Mouse (Mus musculus): Measurements from ENCODE around the gene Ccdc190. TPM values are rescaled to one million over a fixed set of nuclear protein-coding genes. Genes with fewer than 3 reads are reported as not detected.

Ccdc190 gene
- polyA plus RNA-seq, 1 experiment from 2014 or later = 3.2 TPM

- no peak for ATAC-seq (ENCODE audit: low FRiP score, low read depth)
- Histone ChIP-seq H3K9me3 (no peaks in the 10 kb centered on the region), H3K4me1 (replicated peaks) (peaks cover 6% of the 10 kb centered on the region; the same call in 1 of the 2 replicates), H3K36me3 (no peaks in the 10 kb centered on the region), H3K4me3 (no peak overlapping the region), H3K4me2 (no peak overlapping the region), H3K27me3 (no peaks in the 10 kb centered on the region), H3K27ac (replicated peaks) (no peak overlapping the region), H3K9ac (no peak overlapping the region)
- WGBS = 11% methylated on average over 2 of the region's 2 CpGs
These were observed 10.9 kb downstream of the Ccdc190 start for GRCm38 (mm10) chr1:169939345-169939744.

GRCm38 (mm10) chr1:169946004-169946403 is 17.6 kb downstream of the Ccdc190 start:
- no peak overlapping the region for H3K27ac ChIP-seq (replicated peaks)
- no peak overlapping the region for H3K9ac ChIP-seq
- H3K4me2 ChIP-seq = no peak overlapping the region
- 79% methylated on average over 3 of the region's 3 CpGs for WGBS
- 0 out of 2 replicates have a peak, but pooled peaks cover 4% of the 10 kb centered on the region for H3K36me3 ChIP-seq
- no peak for ATAC-seq (ENCODE audit: low FRiP score, low read depth)
- H3K4me3 ChIP-seq = no peak overlapping the region
- H3K4me1 ChIP-seq (replicated peaks) = no peaks in the 10 kb centered on the region
- no peaks in the 10 kb centered on the region for H3K27me3 ChIP-seq
- no peaks in the 10 kb centered on the region for H3K9me3 ChIP-seq

- ATAC-seq (ENCODE audit: low FRiP score, low read depth) = no peak
- peaks cover 17% of the 10 kb centered on the region for H3K36me3 ChIP-seq
- WGBS = 86% methylated on average over 6 of the region's 6 CpGs
- H3K27me3 ChIP-seq = no peaks in the 10 kb centered on the region
- H3K4me3 ChIP-seq = no peak overlapping the region
- no peak overlapping the region for H3K4me2 ChIP-seq
- H3K27ac ChIP-seq (replicated peaks) = no peak overlapping the region
- H3K9ac ChIP-seq = no peak overlapping the region
- no peaks in the 10 kb centered on the region for H3K4me1 ChIP-seq (replicated peaks)
- no peaks in the 10 kb centered on the region for H3K9me3 ChIP-seq
These were observed 19.2 kb downstream of the Ccdc190 start for GRCm38 (mm10) chr1:169947654-169948053.

GRCm38 (mm10) chr1:169948280-169948679 is 19.8 kb downstream of the Ccdc190 start:
- 77% methylated on average over 7 of the region's 7 CpGs for WGBS
- Histone ChIP-seq H3K27me3 (no peaks in the 10 kb centered on the region), H3K9me3 (no peaks in the 10 kb centered on the region), H3K9ac (no peak overlapping the region), H3K4me3 (no peak overlapping the region), H3K4me1 (replicated peaks) (no peaks in the 10 kb centered on the region), H3K36me3 (peaks cover 24% of the 10 kb centered on the region), H3K4me2 (no peak overlapping the region), H3K27ac (replicated peaks) (no peak overlapping the region)
- ATAC-seq (ENCODE audit: low FRiP score, low read depth) = no peak

- Histone ChIP-seq H3K4me1 (replicated peaks) (no peaks in the 10 kb centered on the region), H3K27me3 (no peaks in the 10 kb centered on the region), H3K36me3 (peaks cover 30% of the 10 kb centered on the region), H3K9me3 (no peaks in the 10 kb centered on the region), H3K4me2 (no peak overlapping the region), H3K9ac (no peak overlapping the region), H3K27ac (replicated peaks) (no peak overlapping the region), H3K4me3 (no peak overlapping the region)
- ATAC-seq (ENCODE audit: low FRiP score, low read depth) = no peak
- WGBS = 82% methylated on average over 7 of the region's 7 CpGs
These were observed 20.4 kb downstream of the Ccdc190 start for GRCm38 (mm10) chr1:169948866-169949265.

- no peak for ATAC-seq (ENCODE audit: low FRiP score, low read depth)
- H3K9me3 ChIP-seq = no peaks in the 10 kb centered on the region
- 71% methylated on average over 7 of the region's 7 CpGs for WGBS
- no peak overlapping the region for H3K9ac ChIP-seq
- no peak overlapping the region for H3K4me2 ChIP-seq
- no peaks in the 10 kb centered on the region for H3K27me3 ChIP-seq
- H3K36me3 ChIP-seq = peaks cover 39% of the 10 kb centered on the region
- H3K27ac ChIP-seq (replicated peaks) = no peak overlapping the region
- H3K4me1 ChIP-seq (replicated peaks) = no peaks in the 10 kb centered on the region
- no peak overlapping the region for H3K4me3 ChIP-seq
These were observed 21.5 kb downstream of the Ccdc190 start for GRCm38 (mm10) chr1:169949981-169950380.

- no peaks in the 10 kb centered on the region for H3K9me3 ChIP-seq
- H3K27me3 ChIP-seq = no peaks in the 10 kb centered on the region
- WGBS = 91% methylated on average over 4 of the region's 4 CpGs
- H3K9ac ChIP-seq = no peak overlapping the region
- no peak overlapping the region for H3K4me2 ChIP-seq
- no peak overlapping the region for H3K4me3 ChIP-seq
- no peak for ATAC-seq (ENCODE audit: low FRiP score, low read depth)
- H3K36me3 ChIP-seq = peaks cover 46% of the 10 kb centered on the region
- H3K4me1 ChIP-seq (replicated peaks) = no peaks in the 10 kb centered on the region
- H3K27ac ChIP-seq (replicated peaks) = no peak overlapping the region
These were observed 22.2 kb downstream of the Ccdc190 start for GRCm38 (mm10) chr1:169950651-169951050.

GRCm38 (mm10) chr1:169951561-169951960 is 23.1 kb downstream of the Ccdc190 start:
- Histone ChIP-seq H3K4me2 (no peak overlapping the region), H3K4me1 (replicated peaks) (no peaks in the 10 kb centered on the region), H3K36me3 (peaks cover 52% of the 10 kb centered on the region), H3K27ac (replicated peaks) (no peak overlapping the region), H3K9ac (no peak overlapping the region), H3K4me3 (no peak overlapping the region), H3K9me3 (no peaks in the 10 kb centered on the region), H3K27me3 (no peaks in the 10 kb centered on the region)
- no peak for ATAC-seq (ENCODE audit: low FRiP score, low read depth)
- 89% methylated on average over 6 of the region's 6 CpGs for WGBS

GRCm38 (mm10) chr1:169952636-169953035 is 24.2 kb downstream of the Ccdc190 start:
- no peak for ATAC-seq (ENCODE audit: low FRiP score, low read depth)
- Histone ChIP-seq H3K9me3 (no peaks in the 10 kb centered on the region), H3K9ac (no peak overlapping the region), H3K27me3 (no peaks in the 10 kb centered on the region), H3K4me2 (no peak overlapping the region), H3K27ac (replicated peaks) (no peak overlapping the region), H3K4me3 (no peak overlapping the region), H3K4me1 (replicated peaks) (no peaks in the 10 kb centered on the region), H3K36me3 (peaks cover 56% of the 10 kb centered on the region)
- WGBS = 96% methylated on average over 10 of the region's 10 CpGs

- no peak overlapping the region for H3K4me2 ChIP-seq
- no peak for ATAC-seq (ENCODE audit: low FRiP score, low read depth)
- H3K27ac ChIP-seq (replicated peaks) = no peak overlapping the region
- no peaks in the 10 kb centered on the region for H3K9me3 ChIP-seq
- peaks cover 60% of the 10 kb centered on the region for H3K36me3 ChIP-seq
- WGBS = 92% methylated on average over 10 of the region's 10 CpGs
- no peaks in the 10 kb centered on the region for H3K27me3 ChIP-seq
- no peaks in the 10 kb centered on the region for H3K4me1 ChIP-seq (replicated peaks)
- H3K4me3 ChIP-seq = no peak overlapping the region
- H3K9ac ChIP-seq = no peak overlapping the region
These were observed 24.7 kb downstream of the Ccdc190 start for GRCm38 (mm10) chr1:169953106-169953505.

GRCm38 (mm10) chr1:169968792-169969515 is 40.5 kb downstream of the Ccdc190 start, which contains the start of gene Hsd17b7:
Gene Hsd17b7 (minus strand): TSS chr1:169969241.
- Histone ChIP-seq H3K9ac (peak within 1 kb of the TSS; percentile 58), H3K4me1 (replicated peaks) (peaks cover 24% of the 10 kb centered on the region), H3K4me2 (peak within 1 kb of the TSS; percentile 80), H3K4me3 (peak within 1 kb of the TSS; percentile 83), H3K36me3 (peaks cover 21% of the 10 kb centered on the region), H3K27ac (replicated peaks) (peak within 1 kb of the TSS; percentile 82), H3K27me3 (no peaks in the 10 kb centered on the region), H3K9me3 (no peaks in the 10 kb centered on the region)
- peak; percentile 100 for ATAC-seq (ENCODE audit: low FRiP score, low read depth)
- WGBS = under 1% methylated on average over 48 of the region's 48 CpGs

- Histone ChIP-seq H3K4me1 (replicated peaks) (peaks cover 24% of the 10 kb centered on the region), H3K4me3 (peak overlapping the region; percentile 83), H3K36me3 (peaks cover 17% of the 10 kb centered on the region), H3K27me3 (no peaks in the 10 kb centered on the region), H3K27ac (replicated peaks) (peak overlapping the region; percentile 82), H3K9me3 (no peaks in the 10 kb centered on the region), H3K4me2 (peak overlapping the region; percentile 80), H3K9ac (peak overlapping the region; percentile 58)
- WGBS = under 1% methylated on average over 9 of the region's 9 CpGs
- ATAC-seq (ENCODE audit: low FRiP score, low read depth) = peak; percentile 71
These were observed 41.1 kb downstream of the Ccdc190 start for GRCm38 (mm10) chr1:169969516-169969886.

- Histone ChIP-seq H3K4me1 (replicated peaks) (peaks cover 24% of the 10 kb centered on the region), H3K27me3 (no peaks in the 10 kb centered on the region), H3K27ac (replicated peaks) (no peak overlapping the region), H3K9ac (no peak overlapping the region), H3K4me2 (no peak overlapping the region), H3K36me3 (peaks cover 4% of the 10 kb centered on the region; the same call in 1 of the 2 replicates), H3K9me3 (no peaks in the 10 kb centered on the region), H3K4me3 (no peak overlapping the region)
- 97% methylated on average over 4 of the region's 4 CpGs for WGBS
- no peak for ATAC-seq (ENCODE audit: low FRiP score, low read depth)
These were observed 42.5 kb downstream of the Ccdc190 start for GRCm38 (mm10) chr1:169970936-169971335.
